Mouse (Mus musculus) spleen, adult 2 months (tissue): Measurements from ENCODE around the gene Hoxc5. TPM values are rescaled to one million over a fixed set of nuclear protein-coding genes. Genes with fewer than 3 reads are reported as not detected.

ENCODE experiments used
- DNase-seq, 2 experiments: peaks; one replicate each; pipeline versions ENCODE4 v3.0.0 to v3.0.0-alpha.2; 2012 to 2021; ENCODE audit warnings: low spot score in 2 of 2, low read depth in 1 of 2
- H3K27ac ChIP-seq: fragments of 200-500 bp; 2 replicates; pipeline ENCODE4 v1.5.1; 2012; ENCODE audit warnings: low read length, inconsistent platforms; ENCODE audit not compliant: insufficient read depth
- H3K27me3 ChIP-seq: fragments of 200-500 bp; 2 replicates; pipeline ENCODE4 v1.6.1; 2012; ENCODE audit warnings: mild to moderate bottlenecking, moderate library complexity, low read length, inconsistent platforms; ENCODE audit not compliant: control insufficient read depth, insufficient read depth
- H3K36me3 ChIP-seq: fragments of 200-500 bp; 2 replicates; pipeline ENCODE4 v1.6.1; 2012; ENCODE audit warnings: mild to moderate bottlenecking, low read length, inconsistent platforms; ENCODE audit not compliant: control insufficient read depth, insufficient read depth
- H3K4me1 ChIP-seq: fragments of 200-500 bp; 2 replicates; pipeline ENCODE4 v1.6.1; 2011; ENCODE audit warnings: inconsistent platforms; ENCODE audit not compliant: control insufficient read depth, insufficient read depth, insufficient read length
- H3K4me3 ChIP-seq: fragments of 200-500 bp; 2 replicates; pipeline ENCODE4 v1.5.1; 2011; ENCODE audit warnings: mild to moderate bottlenecking, inconsistent platforms; ENCODE audit not compliant: insufficient read depth, insufficient read length; ENCODE audit errors: extremely low read depth
- CTCF ChIP-seq: fragments of 200-500 bp; IDR thresholded peaks from 2 replicates; pipeline ENCODE4 v1.5.1; 2011; ENCODE audit warnings: mild to moderate bottlenecking, inconsistent platforms; ENCODE audit not compliant: insufficient read depth, insufficient read length, insufficient replicate concordance; ENCODE audit errors: extremely low read depth
- POLR2A ChIP-seq: fragments of 200-500 bp; IDR thresholded peaks from 2 replicates; pipeline ENCODE4 v1.6.1; 2011; ENCODE audit warnings: low read depth, low read length, inconsistent platforms
- WGBS: fragments of 180-500 bp; shearing (Covaris S2); methylation state at CpG from one replicate; pipeline ENCODE4 v1.1.7; 2018; 5-methylcytosine and 5-hydroxymethylcytosine counted together
- polyA plus RNA-seq: library from polyadenylated mRNA; depleted of rRNA; stranded (reverse); fragments of >200 nt; gene quantifications from 2 replicates; pipeline ENCODE4 v1.2.3, GENCODE M21; 2012

Gene Hoxc5
- polyA plus RNA-seq, 1 experiment: 0.05 TPM

DNA sequence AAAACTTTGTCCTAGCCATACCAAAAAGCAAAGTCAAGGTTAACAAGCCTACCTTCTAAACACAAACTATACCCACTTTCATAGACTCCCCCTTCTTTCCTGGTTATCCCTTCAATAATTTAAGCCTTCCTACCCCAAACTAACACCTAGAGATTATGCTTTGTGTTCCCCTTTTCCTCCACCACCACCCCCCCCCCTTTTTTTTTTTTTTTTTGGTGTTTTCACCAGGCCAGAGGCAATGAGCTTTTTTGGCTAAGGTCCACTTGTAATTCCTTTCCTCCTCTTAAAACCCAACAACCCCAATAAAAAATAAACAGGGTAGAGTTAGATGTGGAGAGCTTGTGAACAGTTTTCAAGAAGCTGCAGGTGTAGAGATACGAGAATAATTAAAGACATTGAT is 2.1 kb downstream of the Hoxc5 start:
- Histone ChIP-seq H3K4me3 (no peak overlapping the region), H3K4me1 (no peaks in the 10 kb centered on the region), H3K36me3 (no peaks in the 10 kb centered on the region), H3K27me3 (peaks cover 36% of the 10 kb centered on the region), H3K27ac (no peak overlapping the region)
- 33% methylated on average over 1 of the region's 1 CpGs for WGBS
- DNase-seq: no peak
- TF ChIP-seq CTCF (no peak), POLR2A (no peak)

DNA sequence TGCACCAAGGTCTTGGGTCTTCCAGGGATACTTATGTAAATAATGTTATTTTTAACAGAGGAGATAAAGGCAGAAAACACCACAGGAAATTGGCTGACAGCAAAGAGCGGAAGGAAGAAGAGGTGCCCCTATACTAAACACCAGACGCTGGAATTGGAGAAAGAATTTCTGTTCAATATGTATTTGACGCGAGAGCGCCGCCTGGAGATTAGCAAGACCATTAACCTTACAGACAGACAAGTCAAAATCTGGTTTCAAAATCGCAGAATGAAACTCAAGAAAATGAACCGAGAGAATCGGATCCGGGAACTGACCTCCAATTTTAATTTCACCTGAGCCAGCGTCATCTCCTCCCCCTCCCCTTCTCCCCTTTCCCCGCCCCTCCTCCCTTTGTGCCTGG is 3.5 kb downstream of the Hoxc5 start:
- Histone ChIP-seq H3K4me3 (no peak overlapping the region), H3K36me3 (no peaks in the 10 kb centered on the region), H3K27me3 (peaks cover 38% of the 10 kb centered on the region), H3K27ac (no peak overlapping the region), H3K4me1 (no peaks in the 10 kb centered on the region)
- no peak for TF ChIP-seq CTCF
- TF ChIP-seq POLR2A: no peak
- no peak for DNase-seq
- 1% methylated on average over 12 of the region's 12 CpGs for WGBS

DNA sequence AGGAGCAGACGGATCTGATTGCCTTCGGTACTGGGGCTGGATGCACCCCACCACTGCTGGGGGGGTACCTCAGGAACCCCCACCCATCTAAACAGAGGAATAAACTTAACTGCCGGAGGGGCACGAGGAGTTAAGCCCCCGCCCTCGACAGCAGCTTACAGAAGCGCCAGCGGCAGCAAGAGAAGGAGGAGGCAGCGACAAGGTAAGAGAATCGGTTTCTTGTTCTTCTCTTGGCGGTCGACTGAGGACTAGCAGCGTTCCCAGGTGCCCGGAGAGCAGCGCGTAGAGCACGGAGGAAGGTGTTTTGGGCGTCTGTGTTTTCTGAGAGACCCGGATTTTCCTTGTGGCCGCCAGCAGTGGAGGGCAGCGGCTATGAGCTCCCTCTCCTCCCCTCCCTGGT is 5.0 kb downstream of the Hoxc5 start:
- no peaks in the 10 kb centered on the region for H3K36me3 ChIP-seq
- TF ChIP-seq POLR2A (no peak), CTCF (no peak)
- WGBS: 4% methylated on average over 21 of the region's 21 CpGs
- peaks cover 9% of the 10 kb centered on the region; the same call in 1 of the 2 replicates for H3K4me1 ChIP-seq
- DNase-seq: no peak
- H3K4me3 ChIP-seq: no peak overlapping the region
- H3K27ac ChIP-seq: no peak overlapping the region
- H3K27me3 ChIP-seq: peaks cover 35% of the 10 kb centered on the region

DNA sequence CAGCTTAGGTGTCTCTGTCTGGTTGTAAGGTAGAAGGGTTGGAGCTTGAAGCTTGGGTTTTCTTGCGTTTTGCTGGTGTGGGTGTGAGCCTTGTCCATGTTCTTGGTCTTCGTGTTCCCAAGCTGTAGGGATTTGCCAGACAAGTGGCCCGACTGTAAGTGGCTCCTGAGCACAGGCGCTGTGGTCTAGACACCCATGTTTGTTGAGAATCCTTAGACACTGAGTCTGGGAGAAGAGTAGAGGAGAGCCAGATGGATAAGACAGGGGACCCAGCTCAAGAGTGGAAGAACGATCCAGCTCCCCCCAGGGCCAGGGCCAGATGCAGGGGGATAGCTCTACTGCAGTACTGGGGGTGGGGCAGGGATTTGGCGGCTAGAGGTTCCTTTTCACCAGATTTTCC is 5.5 kb downstream of the Hoxc5 start:
- WGBS: 7% methylated on average over 6 of the region's 6 CpGs
- peaks cover 9% of the 10 kb centered on the region; the same call in 1 of the 2 replicates for H3K4me1 ChIP-seq
- no peak for DNase-seq
- TF ChIP-seq CTCF: no peak
- TF ChIP-seq POLR2A: no peak
- H3K4me3 ChIP-seq: no peak overlapping the region
- peaks cover 36% of the 10 kb centered on the region for H3K27me3 ChIP-seq
- no peak overlapping the region for H3K27ac ChIP-seq
- no peaks in the 10 kb centered on the region for H3K36me3 ChIP-seq

DNA sequence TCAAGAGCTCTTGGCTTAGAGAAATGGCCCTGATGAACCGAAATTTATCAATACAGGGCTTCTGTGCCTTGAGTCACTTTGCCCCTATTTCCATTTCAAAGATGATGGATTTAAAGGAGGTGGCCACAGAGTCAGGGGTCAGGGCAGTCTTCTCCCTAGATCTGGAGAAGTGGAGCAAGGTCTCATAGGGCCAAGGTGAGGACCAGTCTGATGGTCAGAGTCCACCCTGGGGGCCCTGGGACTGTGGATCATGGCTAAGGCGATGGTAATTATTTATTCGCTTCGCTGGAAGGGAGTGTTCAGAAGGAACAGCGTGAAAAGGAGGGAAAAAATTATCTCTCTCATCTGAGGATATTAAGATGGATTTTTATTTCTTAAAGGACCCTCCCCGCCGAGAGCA is 7.8 kb downstream of the Hoxc5 start:
- DNase-seq: no peak
- peaks cover 9% of the 10 kb centered on the region; the same call in 1 of the 2 replicates for H3K4me1 ChIP-seq
- peaks cover 42% of the 10 kb centered on the region for H3K27me3 ChIP-seq
- H3K36me3 ChIP-seq: no peaks in the 10 kb centered on the region
- 23% methylated on average over 7 of the region's 7 CpGs for WGBS
- no peak overlapping the region for H3K4me3 ChIP-seq
- H3K27ac ChIP-seq: no peak overlapping the region
- TF ChIP-seq CTCF: no peak
- TF ChIP-seq POLR2A: no peak

DNA sequence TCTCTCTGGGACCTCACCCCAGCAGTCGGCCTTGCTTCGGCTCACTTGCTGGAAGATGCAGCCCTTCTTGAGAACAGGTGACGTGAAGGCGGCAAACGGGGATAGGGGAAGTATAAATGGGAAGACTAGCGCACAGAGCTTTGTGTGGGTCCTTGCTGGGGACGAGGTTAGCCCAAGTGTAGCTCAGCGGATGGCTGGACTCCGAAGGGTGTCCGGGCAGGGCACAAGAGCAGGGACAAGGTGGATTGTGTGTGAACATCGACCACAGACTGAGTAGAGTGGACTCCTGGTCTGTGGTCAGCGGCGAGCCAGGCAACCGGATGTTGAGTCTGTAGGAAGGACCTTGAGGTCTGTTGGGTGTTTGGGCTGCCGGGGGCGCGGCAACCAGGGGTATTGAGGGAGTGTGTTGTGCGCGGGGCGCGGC is 8.5 kb downstream of the Hoxc5 start:
- Histone ChIP-seq H3K27ac (no peak overlapping the region), H3K4me3 (no peak overlapping the region), H3K4me1 (peaks cover 9% of the 10 kb centered on the region; the same call in 1 of the 2 replicates), H3K36me3 (no peaks in the 10 kb centered on the region), H3K27me3 (peaks cover 41% of the 10 kb centered on the region)
- TF ChIP-seq CTCF: no peak
- TF ChIP-seq POLR2A: no peak
- WGBS: 7% methylated on average over 21 of the region's 21 CpGs
- no peak for DNase-seq

DNA sequence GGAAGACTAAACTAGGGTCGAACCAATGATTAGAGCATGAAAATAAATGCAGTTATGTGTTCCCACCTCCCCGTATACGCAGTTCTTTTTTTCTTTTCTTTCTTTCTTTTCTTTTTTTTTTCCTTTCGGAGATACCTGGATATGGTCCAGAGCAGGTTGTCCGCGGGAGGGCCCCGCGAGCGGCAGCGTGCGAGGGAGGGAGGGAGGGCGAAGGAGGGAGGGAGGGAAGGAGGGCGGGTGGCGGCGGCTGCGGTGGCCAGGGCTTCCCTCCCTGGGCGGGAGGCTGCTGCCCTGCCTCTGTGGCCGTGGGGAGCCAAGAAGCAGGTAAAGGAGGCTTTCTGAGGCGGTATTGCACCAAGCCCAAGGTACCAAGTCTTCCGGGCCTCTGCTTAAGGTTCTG is 8.9 kb downstream of the Hoxc5 start, which contains the start of gene Hoxc9:
Hoxc9 (plus strand) TSS at position 269 of the 400 bp plus-strand sequence.
- peaks cover 46% of the 10 kb centered on the region for H3K27me3 ChIP-seq
- H3K4me3 ChIP-seq: peak within 1 kb of the TSS; percentile 42
- no peak for DNase-seq
- no peak for TF ChIP-seq POLR2A
- TF ChIP-seq CTCF: no peak
- H3K36me3 ChIP-seq: no peaks in the 10 kb centered on the region
- WGBS: 3% methylated on average over 19 of the region's 20 CpGs
- peaks cover 9% of the 10 kb centered on the region; the same call in 1 of the 2 replicates for H3K4me1 ChIP-seq
- H3K27ac ChIP-seq: no peak within 1 kb of the TSS
